Mouse (Mus musculus) small intestine, adult 2 months (tissue): ENCODE results near the gene Mog.

Experiments used
- CTCF ChIP-seq: fragments of 200-500 bp; IDR thresholded peaks from 2 replicates; pipeline ENCODE4 v1.5.1; 2012; ENCODE audit warnings: low read depth, mild to moderate bottlenecking, control low read depth, inconsistent platforms, low read length, moderate library complexity, mixed read lengths; ENCODE audit not compliant: insufficient replicate concordance, insufficient read length; ENCODE audit errors: extremely low read depth
- POLR2A ChIP-seq: fragments of 200-500 bp; IDR thresholded peaks from 2 replicates; pipeline ENCODE4 v1.6.1; 2012; ENCODE audit warnings: low read depth, mild to moderate bottlenecking, control low read depth, inconsistent platforms, low read length, moderate library complexity

GRCm38 (mm10) chr17:36988475-36988874 is 34.7 kb downstream of the Mog start:
- no peak for TF ChIP-seq CTCF
- no peak for TF ChIP-seq POLR2A
